Mouse (Mus musculus) lung, adult 2 months (tissue): Measurements from ENCODE around the gene Nudt2.

Source experiments
- CTCF ChIP-seq: fragments of 200-500 bp; IDR thresholded peaks from 2 replicates; pipeline ENCODE4 v1.5.1; 2011; ENCODE audit warnings: mild to moderate bottlenecking, low read length, control low read depth; ENCODE audit not compliant: insufficient read depth
- POLR2A ChIP-seq: fragments of 200-500 bp; IDR thresholded peaks from 2 replicates; pipeline ENCODE4 v1.6.1; 2011; ENCODE audit warnings: low read depth, mild to moderate bottlenecking, control low read depth, low read length, borderline replicate concordance; ENCODE audit errors: extremely low read depth

DNA sequence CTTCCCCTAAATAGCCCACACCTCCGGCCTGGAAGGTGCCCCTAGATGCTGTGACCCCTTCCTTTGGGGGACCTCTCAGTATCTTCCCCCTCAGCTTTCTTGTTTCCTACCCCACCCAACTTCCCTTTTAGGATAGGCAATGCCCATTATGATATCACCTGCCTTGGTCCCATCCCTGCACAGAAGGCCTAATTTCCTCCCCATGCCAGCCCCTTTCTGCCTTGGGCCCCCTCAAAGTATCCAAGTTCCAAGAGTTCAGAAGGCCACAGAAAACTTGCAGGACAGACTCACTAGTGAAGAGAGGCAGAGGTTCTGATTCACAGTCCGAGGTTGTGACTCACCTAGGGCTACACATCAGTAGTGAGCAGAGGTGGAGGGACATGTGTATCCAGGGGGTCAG, 52.3 kb downstream of the Nudt2 start, which contains the start of gene 1110017D15Rik:
- no peak for TF ChIP-seq POLR2A
- no peak for TF ChIP-seq CTCF
